Mouse (Mus musculus) monocyte, adult 2 months (primary cell): Measurements from ENCODE around the gene Slc10a6.

ENCODE experiments used
- DNase-seq, 2 experiments: peaks; one replicate each; pipeline ENCODE4 v3.0.0; 2022; ENCODE audit warnings: low spot score in 2 of 2, low read depth in 1 of 2

Slc10a6 gene

DNA sequence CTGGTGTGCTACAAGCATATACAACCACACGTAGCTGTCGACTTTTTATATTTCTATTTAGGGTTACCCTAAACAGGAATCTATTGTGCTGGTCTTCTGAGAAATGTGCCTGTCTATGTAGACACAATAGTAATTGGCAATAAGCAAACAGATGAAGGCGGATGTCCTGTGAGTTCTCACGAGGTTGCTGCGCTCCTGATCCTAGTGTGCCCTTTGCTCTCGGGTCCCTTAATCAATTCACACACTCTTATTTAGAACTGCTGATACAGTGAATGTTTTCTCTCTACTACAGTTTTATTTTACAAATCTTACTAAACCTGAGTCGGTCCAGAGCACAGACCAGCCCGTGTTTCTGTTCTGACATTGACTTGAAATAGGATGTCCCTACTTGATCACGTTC is 68.7 kb downstream of the Slc10a6 start:
- DNase-seq = no peak
